Mouse (Mus musculus) right cerebral cortex, postnatal 4 days (tissue): ENCODE results near the gene Ssbp2.

Experiments used
- DNase-seq: peaks from one replicate; pipeline ENCODE4 v3.0.0-alpha.2; 2022

The Ssbp2 gene

GRCm38 (mm10) chr13:91741280-91742047 lies 281.4 kb downstream of the Ssbp2 start, which contains the start of gene Acot12:
Gene Acot12 (plus strand): TSS chr13:91741512.
- DNase-seq, result peak; percentile 37

- DNase-seq, result no peak
Observed at GRCm38 (mm10) chr13:91743180-91743579, 283.1 kb downstream of the Ssbp2 start.

- DNase-seq, result no peak
Observed at GRCm38 (mm10) chr13:91746470-91746869, 286.4 kb downstream of the Ssbp2 start.

GRCm38 (mm10) chr13:91748401-91748800 lies 288.3 kb downstream of the Ssbp2 start:
- no peak for DNase-seq

GRCm38 (mm10) chr13:91749981-91750380 lies 289.9 kb downstream of the Ssbp2 start:
- DNase-seq, result no peak
